Mouse (Mus musculus): Measurements from ENCODE around the gene E130309D02Rik. TPM values are rescaled to one million over a fixed set of nuclear protein-coding genes. Genes with fewer than 3 reads are reported as not detected.

E130309D02Rik gene
- polyA plus RNA-seq, 1 experiment from 2014 or later: 45.4 TPM

- H3K9ac ChIP-seq (replicated peaks; ENCODE audit: low read depth, low read length): no peak overlapping the region
- whole genome bisulfite sequencing: 91% methylated on average over 9 of the region's 9 CpGs
- H3K9me3 ChIP-seq (ENCODE audit: control insufficient read depth, low read length): 0 out of 2 replicates have a peak, but pooled peaks cover 2% of the 10 kb centered on the region
- no peak overlapping the region for H3K4me2 ChIP-seq (ENCODE audit: low read length)
- ATAC-seq: no peak
- H3K4me1 ChIP-seq (replicated peaks; ENCODE audit: control insufficient read depth, insufficient read depth, low read length): peaks cover 9% of the 10 kb centered on the region
- H3K27ac ChIP-seq (ENCODE audit: low read length): no peak overlapping the region
- H3K36me3 ChIP-seq (ENCODE audit: control insufficient read depth, insufficient read depth): peaks cover 26% of the 10 kb centered on the region
- H3K4me3 ChIP-seq (replicated peaks; ENCODE audit: low read length): no peak overlapping the region
- H3K27me3 ChIP-seq (replicated peaks; ENCODE audit: control insufficient read depth, insufficient read depth, low read length): peaks cover 15% of the 10 kb centered on the region
Observed at GRCm38 (mm10) chr5:143297986-143298385, 17.2 kb downstream of the E130309D02Rik start.

- Histone ChIP-seq H3K4me3 (replicated peaks; ENCODE audit: low read length) (no peak overlapping the region), H3K4me2 (ENCODE audit: low read length) (no peak overlapping the region), H3K27me3 (replicated peaks; ENCODE audit: control insufficient read depth, insufficient read depth, low read length) (peaks cover 26% of the 10 kb centered on the region), H3K4me1 (replicated peaks; ENCODE audit: control insufficient read depth, insufficient read depth, low read length) (peaks cover 9% of the 10 kb centered on the region), H3K9ac (replicated peaks; ENCODE audit: low read depth, low read length) (no peak overlapping the region), H3K9me3 (ENCODE audit: control insufficient read depth, low read length) (0 out of 2 replicates have a peak, but pooled peaks cover 2% of the 10 kb centered on the region), H3K36me3 (ENCODE audit: control insufficient read depth, insufficient read depth) (peaks cover 15% of the 10 kb centered on the region), H3K27ac (ENCODE audit: low read length) (no peak overlapping the region)
- 59% methylated on average over 2 of the region's 2 CpGs for WGBS
- 0 out of 2 replicates have a peak, but pooled peaks have one; percentile 22 for ATAC-seq
Observed at GRCm38 (mm10) chr5:143295330-143295729, 19.8 kb downstream of the E130309D02Rik start.

- 0 out of 2 replicates have a peak, but pooled peaks cover 2% of the 10 kb centered on the region for H3K9me3 ChIP-seq (ENCODE audit: control insufficient read depth, low read length)
- peaks cover 9% of the 10 kb centered on the region for H3K4me1 ChIP-seq (replicated peaks; ENCODE audit: control insufficient read depth, insufficient read depth, low read length)
- no peak overlapping the region for H3K9ac ChIP-seq (replicated peaks; ENCODE audit: low read depth, low read length)
- H3K27ac ChIP-seq (ENCODE audit: low read length): no peak overlapping the region
- peaks cover 11% of the 10 kb centered on the region for H3K36me3 ChIP-seq (ENCODE audit: control insufficient read depth, insufficient read depth)
- H3K4me2 ChIP-seq (ENCODE audit: low read length): no peak overlapping the region
- H3K27me3 ChIP-seq (replicated peaks; ENCODE audit: control insufficient read depth, insufficient read depth, low read length): peaks cover 26% of the 10 kb centered on the region
- no peak for ATAC-seq
- 98% methylated on average over 3 of the region's 3 CpGs for WGBS
- no peak overlapping the region for H3K4me3 ChIP-seq (replicated peaks; ENCODE audit: low read length)
Observed at GRCm38 (mm10) chr5:143294862-143295261, 20.3 kb downstream of the E130309D02Rik start.

- 3% methylated on average over 38 of the region's 38 CpGs for WGBS
- peak within 1 kb of the TSS; percentile 56 for H3K9ac ChIP-seq (replicated peaks; ENCODE audit: low read depth, low read length)
- no peak within 1 kb of the TSS for H3K27ac ChIP-seq (ENCODE audit: low read length)
- no peaks in the 10 kb centered on the region for H3K9me3 ChIP-seq (ENCODE audit: control insufficient read depth, low read length)
- H3K4me3 ChIP-seq (replicated peaks; ENCODE audit: low read length): peak within 1 kb of the TSS; percentile 42
- peaks cover 38% of the 10 kb centered on the region for H3K27me3 ChIP-seq (replicated peaks; ENCODE audit: control insufficient read depth, insufficient read depth, low read length)
- ATAC-seq: no peak
- no peaks in the 10 kb centered on the region for H3K36me3 ChIP-seq (ENCODE audit: control insufficient read depth, insufficient read depth)
- peaks cover 9% of the 10 kb centered on the region for H3K4me1 ChIP-seq (replicated peaks; ENCODE audit: control insufficient read depth, insufficient read depth, low read length)
- peak within 1 kb of the TSS; percentile 62 for H3K4me2 ChIP-seq (ENCODE audit: low read length)
Observed at GRCm38 (mm10) chr5:143293404-143293803, 21.8 kb downstream of the E130309D02Rik start, which contains the start of gene Zfp853. TSS of gene Zfp853 (minus strand) at chr5:143293623.

- ATAC-seq: no peak
Observed at GRCm38 (mm10) chr5:143292879-143293278, 22.3 kb downstream of the E130309D02Rik start.

GRCm38 (mm10) chr5:143289299-143289698 lies 25.9 kb downstream of the E130309D02Rik start:
- peaks cover 16% of the 10 kb centered on the region for H3K4me1 ChIP-seq (replicated peaks; ENCODE audit: control insufficient read depth, insufficient read depth, low read length)
- no peak overlapping the region for H3K4me3 ChIP-seq (replicated peaks; ENCODE audit: low read length)
- H3K27me3 ChIP-seq (replicated peaks; ENCODE audit: control insufficient read depth, insufficient read depth, low read length): peaks cover 47% of the 10 kb centered on the region
- no peak for ATAC-seq
- H3K36me3 ChIP-seq (ENCODE audit: control insufficient read depth, insufficient read depth): no peaks in the 10 kb centered on the region
- 72% methylated on average over 9 of the region's 9 CpGs for WGBS
- no peak overlapping the region for H3K9ac ChIP-seq (replicated peaks; ENCODE audit: low read depth, low read length)
- no peak overlapping the region for H3K4me2 ChIP-seq (ENCODE audit: low read length)
- no peak overlapping the region for H3K27ac ChIP-seq (ENCODE audit: low read length)
- no peaks in the 10 kb centered on the region for H3K9me3 ChIP-seq (ENCODE audit: control insufficient read depth, low read length)

More at GRCm38 (mm10) chr5:143292879-143293278, 22.3 kb downstream of the E130309D02Rik start:
- H3K27me3 ChIP-seq (replicated peaks; ENCODE audit: control insufficient read depth, insufficient read depth, low read length): peaks cover 43% of the 10 kb centered on the region
- H3K4me1 ChIP-seq (replicated peaks; ENCODE audit: control insufficient read depth, insufficient read depth, low read length): peaks cover 12% of the 10 kb centered on the region
- H3K4me3 ChIP-seq (replicated peaks; ENCODE audit: low read length): peak overlapping the region; percentile 42
- no peak overlapping the region for H3K27ac ChIP-seq (ENCODE audit: low read length)
- 2% methylated on average over 19 of the region's 19 CpGs for whole genome bisulfite sequencing
- peak overlapping the region; percentile 56 for H3K9ac ChIP-seq (replicated peaks; ENCODE audit: low read depth, low read length)
- no peaks in the 10 kb centered on the region for H3K9me3 ChIP-seq (ENCODE audit: control insufficient read depth, low read length)
- peak overlapping the region; percentile 62 for H3K4me2 ChIP-seq (ENCODE audit: low read length)
- H3K36me3 ChIP-seq (ENCODE audit: control insufficient read depth, insufficient read depth): no peaks in the 10 kb centered on the region

- H3K4me2 ChIP-seq (ENCODE audit: low read length): no peak overlapping the region
- WGBS: 23% methylated on average over 9 of the region's 9 CpGs
- peaks cover 39% of the 10 kb centered on the region for H3K27me3 ChIP-seq (replicated peaks; ENCODE audit: control insufficient read depth, insufficient read depth, low read length)
- H3K4me1 ChIP-seq (replicated peaks; ENCODE audit: control insufficient read depth, insufficient read depth, low read length): peaks cover 12% of the 10 kb centered on the region
- no peak overlapping the region for H3K27ac ChIP-seq (ENCODE audit: low read length)
- no peak overlapping the region for H3K4me3 ChIP-seq (replicated peaks; ENCODE audit: low read length)
- H3K36me3 ChIP-seq (ENCODE audit: control insufficient read depth, insufficient read depth): no peaks in the 10 kb centered on the region
- no peak overlapping the region for H3K9ac ChIP-seq (replicated peaks; ENCODE audit: low read depth, low read length)
- no peak for ATAC-seq
- no peaks in the 10 kb centered on the region for H3K9me3 ChIP-seq (ENCODE audit: control insufficient read depth, low read length)
Observed at GRCm38 (mm10) chr5:143288378-143288911, 26.7 kb downstream of the E130309D02Rik start.

GRCm38 (mm10) chr5:143287774-143288328 lies 27.3 kb downstream of the E130309D02Rik start:
- ATAC-seq: no peak
- Histone ChIP-seq H3K27me3 (replicated peaks; ENCODE audit: control insufficient read depth, insufficient read depth, low read length) (peaks cover 34% of the 10 kb centered on the region), H3K9me3 (ENCODE audit: control insufficient read depth, low read length) (no peaks in the 10 kb centered on the region), H3K4me2 (ENCODE audit: low read length) (peak overlapping the region; percentile 36), H3K27ac (ENCODE audit: low read length) (no peak overlapping the region), H3K4me1 (replicated peaks; ENCODE audit: control insufficient read depth, insufficient read depth, low read length) (peaks cover 7% of the 10 kb centered on the region), H3K36me3 (ENCODE audit: control insufficient read depth, insufficient read depth) (no peaks in the 10 kb centered on the region), H3K9ac (replicated peaks; ENCODE audit: low read depth, low read length) (0 out of 2 replicates have a peak overlapping the region, but pooled peaks have one; percentile 18), H3K4me3 (replicated peaks; ENCODE audit: low read length) (peak overlapping the region; percentile 15; the same call in 1 of the 2 replicates)
- 4% methylated on average over 47 of the region's 48 CpGs for WGBS

GRCm38 (mm10) chr5:143284762-143285161 lies 30.4 kb downstream of the E130309D02Rik start:
- Histone ChIP-seq H3K9me3 (ENCODE audit: control insufficient read depth, low read length) (no peaks in the 10 kb centered on the region), H3K4me3 (replicated peaks; ENCODE audit: low read length) (no peak overlapping the region), H3K36me3 (ENCODE audit: control insufficient read depth, insufficient read depth) (no peaks in the 10 kb centered on the region), H3K27ac (ENCODE audit: low read length) (no peak overlapping the region), H3K27me3 (replicated peaks; ENCODE audit: control insufficient read depth, insufficient read depth, low read length) (peaks cover 24% of the 10 kb centered on the region), H3K4me2 (ENCODE audit: low read length) (no peak overlapping the region), H3K9ac (replicated peaks; ENCODE audit: low read depth, low read length) (no peak overlapping the region), H3K4me1 (replicated peaks; ENCODE audit: control insufficient read depth, insufficient read depth, low read length) (peaks cover 7% of the 10 kb centered on the region)
- no peak for ATAC-seq
- WGBS: 39% methylated on average over 6 of the region's 6 CpGs

All from forebrain, embryonic 16.5 days (tissue).